Mouse (Mus musculus): Measurements from ENCODE around the gene Olfr287.
A peak's percentile ranks its signal among the peaks of the same experiment; 100 is the strongest.

The Olfr287 gene

GRCm38 (mm10) chr15:98168622-98169004 lies 52.2 kb downstream of the Olfr287 start:
- no peak for DNase-seq (ENCODE audit: low read depth in 1 of 2, low spot score in 2 of 2)

GRCm38 (mm10) chr15:98167645-98168621 lies 52.9 kb downstream of the Olfr287 start:
- peak in 1 of 2 experiments; percentile 23 for DNase-seq (ENCODE audit: low read depth in 1 of 2, low spot score in 2 of 2)

- DNase-seq (ENCODE audit: low read depth in 1 of 2, low spot score in 2 of 2), result no peak
These were observed 53.8 kb downstream of the Olfr287 start, which contains the start of gene Ccdc184 for GRCm38 (mm10) chr15:98166963-98167644. TSS of gene Ccdc184 (plus strand) at chr15:98167158.

GRCm38 (mm10) chr15:98165525-98165924 lies 55.3 kb downstream of the Olfr287 start, which contains the start of gene Asb8:
TSS of gene Asb8 (minus strand) at chr15:98165625.
- no peak for DNase-seq (ENCODE audit: low read depth in 1 of 2, low spot score in 2 of 2)

GRCm38 (mm10) chr15:98162561-98162960 lies 58.3 kb downstream of the Olfr287 start:
- DNase-seq (ENCODE audit: low read depth in 1 of 2, low spot score in 2 of 2), result no peak

GRCm38 (mm10) chr15:98161026-98161805 lies 59.6 kb downstream of the Olfr287 start:
- no peak for DNase-seq (ENCODE audit: low read depth in 1 of 2, low spot score in 2 of 2)

GRCm38 (mm10) chr15:98157253-98157652 lies 63.6 kb downstream of the Olfr287 start:
- no peak for DNase-seq (ENCODE audit: low read depth in 1 of 2, low spot score in 2 of 2)

Measured in monocyte, adult 2 months (primary cell).